Comparison of ENCODE assay signal across 13 mouse cellular contexts in genomic region chr13:49248923-49249322, GRCm38 (mm10).
"Had no signal": no experiment of that assay in that cellular context is flagged by ENCODE, and none has a peak within 500 bp of the region (broad histone marks: within the 10 kb centered on the region; RNA-seq: fewer than 3 reads in every experiment).

No protein-coding gene starts in this region.

- H3K4me3 ChIP-seq: midbrain, embryonic 12.5 days had no signal

- H3K9ac ChIP-seq: kidney, embryonic 15.5 days; limb, embryonic 13.5 days; liver, embryonic 15.5 days; lung, embryonic 14.5 days; midbrain, embryonic 12.5 days; neural tube, embryonic 13.5 days; stomach, embryonic 15.5 days had no signal

- H3K27ac ChIP-seq: limb, embryonic 13.5 days; liver, embryonic 15.5 days; midbrain, embryonic 12.5 days; neural tube, embryonic 13.5 days; stomach, embryonic 15.5 days had no signal

- H3K9me3 ChIP-seq: kidney, embryonic 15.5 days; limb, embryonic 13.5 days; liver, embryonic 15.5 days; midbrain, embryonic 12.5 days; neural tube, embryonic 13.5 days; stomach, embryonic 15.5 days had no signal

- H3K36me3 ChIP-seq: kidney, embryonic 15.5 days; limb, embryonic 13.5 days; liver, embryonic 15.5 days; midbrain, embryonic 12.5 days; neural tube, embryonic 13.5 days; stomach, embryonic 15.5 days had no signal

- DNase-seq: left cerebral cortex, postnatal 4 days; lung, embryonic 14.5 days; lung, postnatal 10 days; lung, postnatal 4 days; right cerebral cortex, postnatal 4 days; spleen, adult 18-20 months; thymus, postnatal 4 days had no signal
